Mouse (Mus musculus) spleen, embryonic (tissue): Measurements from ENCODE around the gene Gdap1l1.
"Not testable (repeated sequence)": the region's sequence is repeated elsewhere in the genome, so short reads cannot be mapped to it uniquely, and the experiment has no call there.

ENCODE experiments used
- CTCF ChIA-PET: fragments of 350-600 bp; sonication (Branson Sonifier 250); formaldehyde crosslinking; loops from one replicate; lab custom pipeline; 2022; lab: Charles Lee

The Gdap1l1 gene

GRCm38 (mm10) chr2:163422895-163423660, 15.2 kb upstream of the Gdap1l1 start:
- CTCF ChIA-PET = no interaction called here

DNA sequence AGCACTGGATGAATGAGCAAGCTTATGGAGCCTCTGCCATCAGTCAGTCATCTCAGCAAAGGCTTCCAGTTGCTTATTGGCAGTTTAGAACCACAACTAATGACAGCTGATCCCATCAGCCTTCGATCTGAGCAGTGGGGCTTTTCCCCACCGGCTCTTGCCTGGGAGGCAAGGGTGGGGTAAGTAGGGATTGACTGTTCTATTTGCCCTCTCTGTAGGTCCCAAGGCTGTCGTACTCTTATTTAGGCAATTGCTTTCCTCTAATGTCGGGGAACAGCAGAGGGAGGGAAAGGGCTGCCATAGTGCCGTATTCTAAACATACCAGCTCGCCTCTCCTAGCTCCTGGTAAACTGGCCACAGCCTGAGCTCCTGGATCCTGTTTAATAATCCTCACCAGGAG, 13.7 kb upstream of the Gdap1l1 start, which contains the start of gene Oser1:
Gene Oser1, minus strand, starts transcription at position 101 of the 400 bp plus-strand sequence.
- CTCF ChIA-PET = no interaction called here

- CTCF ChIA-PET = no interaction called here
These were observed 9.8 kb upstream of the Gdap1l1 start for GRCm38 (mm10) chr2:163428346-163429011.

GRCm38 (mm10) chr2:163431289-163431688, 7.0 kb upstream of the Gdap1l1 start:
- CTCF ChIA-PET = no interaction called here

- CTCF ChIA-PET = no interaction called here
These were observed 4.3 kb upstream of the Gdap1l1 start for GRCm38 (mm10) chr2:163433971-163434370.

DNA sequence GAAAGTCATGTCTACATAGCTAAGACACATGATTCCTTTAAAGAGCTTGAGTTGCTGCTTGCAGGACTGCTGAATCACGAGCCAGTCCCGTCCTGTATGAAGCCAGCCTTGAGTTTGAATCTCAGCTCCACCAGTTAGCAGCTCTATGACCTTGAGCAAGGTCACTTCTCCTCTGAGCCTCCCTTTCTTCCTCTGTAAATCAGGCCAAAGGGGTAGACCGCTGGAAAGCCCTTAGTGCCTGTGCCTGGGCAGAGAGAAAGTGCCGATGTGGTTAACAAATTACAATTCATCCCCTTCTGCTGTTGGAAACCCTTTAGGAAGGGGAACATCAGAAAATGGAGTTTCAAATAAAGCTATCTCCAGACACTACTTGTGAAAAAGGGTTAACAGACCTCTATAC, 476 bp upstream of the Gdap1l1 start:
- CTCF ChIA-PET = no interaction called here

DNA sequence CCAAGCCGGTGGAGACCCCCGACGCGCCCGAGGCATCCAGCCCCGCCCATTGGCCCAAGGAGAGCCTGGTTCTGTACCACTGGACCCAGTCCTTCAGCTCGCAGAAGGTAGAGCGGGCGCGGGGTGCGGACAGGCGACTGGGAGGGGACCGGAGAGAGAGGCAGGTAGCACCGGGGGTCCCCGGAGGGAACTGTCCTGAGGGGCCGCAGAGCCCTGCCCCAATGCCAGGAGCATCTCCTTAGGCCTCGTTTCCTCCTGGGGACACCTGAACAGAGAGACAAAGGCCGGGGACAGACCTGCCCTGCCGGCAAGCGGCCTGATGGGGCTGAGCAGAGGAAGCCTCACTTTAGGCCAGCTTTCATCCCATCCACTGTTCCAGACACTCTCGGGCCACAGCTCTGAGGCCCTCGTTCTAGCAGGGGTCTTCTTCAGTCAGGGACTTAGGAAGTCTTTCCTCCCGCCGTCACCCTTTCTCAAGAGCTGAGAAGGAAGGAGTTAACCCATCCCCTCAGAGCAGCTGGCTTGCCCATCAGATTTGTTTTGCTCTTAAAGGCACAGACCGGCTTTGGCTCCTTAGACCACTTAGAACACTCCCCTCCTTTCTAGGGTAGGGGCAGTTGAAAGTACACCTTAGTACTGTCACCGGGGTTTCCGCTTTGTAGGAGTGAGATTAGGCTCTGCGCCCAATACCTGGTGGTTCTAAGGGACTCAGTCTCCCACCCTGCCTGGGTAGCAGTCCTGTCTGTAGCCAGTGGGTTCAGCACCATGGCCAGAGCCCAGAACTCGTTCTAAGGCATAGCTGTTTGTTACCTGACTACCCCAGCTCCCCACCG, 559 bp downstream of the Gdap1l1 start:
- CTCF ChIA-PET = no interaction called here

GRCm38 (mm10) chr2:163439488-163439887, 1.2 kb downstream of the Gdap1l1 start:
- CTCF ChIA-PET = no interaction called here

GRCm38 (mm10) chr2:163443543-163443942, 5.3 kb downstream of the Gdap1l1 start:
- CTCF ChIA-PET = no interaction called here

DNA sequence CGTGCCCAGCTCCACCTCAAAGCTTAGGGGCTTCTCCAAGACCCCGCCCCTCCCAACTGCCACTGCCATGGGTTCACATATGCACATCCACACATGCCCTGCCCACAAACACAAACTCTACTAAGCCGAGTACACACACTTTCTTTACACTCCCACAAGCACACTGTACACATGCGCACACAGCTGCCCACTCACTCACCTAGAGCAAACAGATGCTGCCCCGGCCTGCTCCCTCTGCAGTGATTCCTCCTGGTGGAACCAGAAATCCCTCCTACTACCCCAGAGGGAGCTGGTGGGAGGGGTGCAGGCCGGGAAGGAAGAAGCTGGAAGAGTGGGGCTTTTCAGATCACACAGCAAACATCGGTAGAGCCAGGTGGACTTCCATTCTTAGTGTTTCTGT, 5.7 kb downstream of the Gdap1l1 start:
- CTCF ChIA-PET = no interaction called here

- CTCF ChIA-PET = no interaction called here
These were observed 9.1 kb downstream of the Gdap1l1 start for GRCm38 (mm10) chr2:163447375-163447774.

GRCm38 (mm10) chr2:163449276-163449675, 11.0 kb downstream of the Gdap1l1 start:
- CTCF ChIA-PET = no interaction called here

GRCm38 (mm10) chr2:163450668-163451295, 12.5 kb downstream of the Gdap1l1 start:
- CTCF ChIA-PET = no interaction called here

DNA sequence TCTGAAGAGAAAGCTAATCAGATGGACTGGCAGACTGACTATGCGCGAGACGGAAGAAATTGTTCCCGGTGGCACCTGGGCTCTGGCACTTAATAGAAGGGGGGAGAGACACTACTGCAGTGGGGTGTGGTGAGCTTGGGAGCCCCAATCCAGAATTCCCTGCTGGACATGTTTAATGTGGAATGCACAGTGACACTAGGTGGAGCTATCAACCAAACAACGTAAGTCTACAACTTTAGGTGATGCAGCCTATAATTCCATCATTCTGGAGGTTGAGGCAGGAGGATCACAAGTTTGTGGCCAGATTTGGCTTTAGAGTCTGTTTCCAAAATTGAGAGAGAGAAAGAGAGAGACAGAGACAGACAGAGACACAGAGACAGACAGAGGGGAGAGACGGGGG, 14.5 kb downstream of the Gdap1l1 start:
- CTCF ChIA-PET = no interaction called here

- CTCF ChIA-PET = no interaction called here
These were observed 15.1 kb downstream of the Gdap1l1 start for GRCm38 (mm10) chr2:163453378-163453777.

- CTCF ChIA-PET = no interaction called here
These were observed 20.4 kb downstream of the Gdap1l1 start for GRCm38 (mm10) chr2:163458539-163459265.

GRCm38 (mm10) chr2:163459380-163459779, 21.1 kb downstream of the Gdap1l1 start:
- CTCF ChIA-PET = no interaction called here

DNA sequence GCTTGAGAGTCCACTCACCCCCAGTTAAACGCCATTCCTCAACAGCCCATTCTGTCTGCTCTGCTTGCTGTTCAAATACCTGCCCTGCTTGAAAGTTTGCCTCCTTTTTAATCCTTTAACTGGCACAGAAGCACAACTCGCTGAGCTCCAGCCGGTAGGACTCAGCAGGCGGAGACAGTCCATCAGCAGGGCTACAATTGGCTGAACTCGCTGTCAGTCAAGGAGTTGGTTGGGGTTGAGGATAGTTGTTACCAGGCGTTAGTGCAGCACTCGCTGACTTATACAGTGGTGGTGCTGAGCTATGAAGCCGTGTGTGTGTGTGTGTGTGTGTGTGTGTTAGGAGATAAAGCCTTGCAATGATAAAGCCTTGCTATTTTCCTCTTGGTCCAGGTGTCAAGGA, 22.3 kb downstream of the Gdap1l1 start:
- CTCF ChIA-PET = no interaction called here

DNA sequence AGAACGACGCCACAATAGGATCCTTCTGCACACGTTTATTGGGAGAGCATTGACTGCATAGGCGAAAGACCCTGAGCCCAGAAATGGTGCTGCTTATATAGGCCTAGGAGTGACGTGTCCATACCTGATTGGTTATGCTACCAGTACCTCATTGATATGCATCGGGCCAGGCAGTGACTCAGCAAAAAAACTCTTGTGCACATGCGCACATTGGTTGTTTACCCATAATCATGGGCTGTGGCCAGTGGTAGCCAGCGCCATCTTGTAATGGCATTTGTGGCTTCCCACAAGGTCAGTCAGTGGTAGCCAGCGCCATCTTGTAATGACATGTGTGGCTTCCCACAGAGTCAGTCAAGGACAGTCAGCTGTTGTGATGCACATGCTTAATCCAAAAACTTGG, 23.0 kb downstream of the Gdap1l1 start:
- CTCF ChIA-PET = not testable (repeated sequence)

- CTCF ChIA-PET = no interaction called here
These were observed 24.1 kb downstream of the Gdap1l1 start for GRCm38 (mm10) chr2:163462386-163462785.

- CTCF ChIA-PET = no interaction called here
These were observed 24.5 kb downstream of the Gdap1l1 start for GRCm38 (mm10) chr2:163462801-163463200.
